Mouse (Mus musculus) myocyte (in vitro differentiated cells): ENCODE measurements around the gene Snx10.

Experiments
- CEBPB ChIP-seq: IDR thresholded peaks from 2 replicates; pipeline ENCODE4 v1.6.1; 2011; ENCODE audit warnings: mild to moderate bottlenecking, moderate library complexity; ENCODE audit not compliant: poor library complexity, insufficient read depth, severe bottlenecking
- MYOD1 ChIP-seq, 3 experiments: IDR thresholded peaks; one replicate each; pipeline ENCODE4 v1.6.1; 2011; ENCODE audit warnings: control low read depth in 2 of 3, low read depth in 2 of 3, mild to moderate bottlenecking in 2 of 3, moderate library complexity in 1 of 3; ENCODE audit not compliant: insufficient read length in 2 of 3, control insufficient read depth in 1 of 3
- POLR2A ChIP-seq: IDR thresholded peaks from one replicate; pipeline ENCODE4 v1.6.1; 2011; ENCODE audit warnings: low read depth, mild to moderate bottlenecking, control low read depth, moderate library complexity; ENCODE audit not compliant: insufficient read length
- POLR2AphosphoS2 ChIP-seq: IDR thresholded peaks from one replicate; pipeline ENCODE4 v1.6.1; 2011; ENCODE audit warnings: low read depth, control low read depth; ENCODE audit not compliant: insufficient read length
- USF1 ChIP-seq: IDR thresholded peaks from one replicate; pipeline ENCODE4 v1.6.1; 2011; ENCODE audit warnings: low read depth, mild to moderate bottlenecking, control low read depth, moderate library complexity

GRCm38 (mm10) chr6:51582051-51582450, 58.4 kb downstream of the Snx10 start:
- no peak for TF ChIP-seq USF1
- TF ChIP-seq CEBPB: no peak
- TF ChIP-seq POLR2A: no peak
- no peak for TF ChIP-seq POLR2AphosphoS2
- TF ChIP-seq MYOD1 (IDR thresholded peaks at IDR 0.05; ENCODE audit: control insufficient read depth in 1 of 3, insufficient read length in 2 of 3, low read depth in 2 of 3): no peak
